Comparison of ENCODE assay signal across 22 mouse cellular contexts in the genomic region with DNA sequence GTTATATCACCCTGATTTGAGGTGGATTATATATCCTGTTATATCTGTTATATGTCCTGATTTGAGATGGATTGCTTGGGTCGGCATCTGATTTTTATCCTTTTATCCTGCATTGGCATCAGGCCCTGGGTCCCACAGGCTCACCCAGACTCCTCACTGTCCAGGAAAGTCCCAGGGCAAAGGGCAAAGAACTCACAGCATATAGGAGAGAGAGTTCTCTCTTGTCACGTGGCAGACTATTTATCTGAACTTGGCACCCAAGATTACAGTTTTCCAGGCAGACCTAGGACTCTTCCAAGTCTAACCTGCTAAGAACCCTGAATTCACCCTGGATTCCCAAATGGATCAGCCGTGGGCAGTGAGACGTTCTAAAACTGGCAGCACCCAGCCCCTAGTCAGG. TPM values are rescaled to one million over a fixed set of nuclear protein-coding genes. Genes with fewer than 3 reads are reported as not detected.
"Had no signal": no experiment of that assay in that cellular context is flagged by ENCODE, and none has a peak within 500 bp of the region (broad histone marks: within the 10 kb centered on the region; RNA-seq: fewer than 3 reads in every experiment).

No protein-coding gene starts in this region.

- H3K36me3 ChIP-seq: limb, embryonic 10.5 days; limb, embryonic 13.5 days; lung, embryonic 15.5 days; stomach, embryonic 15.5 days had no signal

- DNase-seq: layer of hippocampus, adult 9-11 months; lung, adult 18-20 months; lung, postnatal 10 days; lung, postnatal 36 days; retina, postnatal 1 day; right cerebral cortex, postnatal 25 days; spleen, adult 18-20 months; thymus, postnatal 25 days had no signal

- H3K9ac ChIP-seq: hindbrain, embryonic 14.5 days; limb, embryonic 13.5 days; lung, embryonic 15.5 days; midbrain, embryonic 15.5 days; neural tube, embryonic 12.5 days; neural tube, embryonic 15.5 days; stomach, embryonic 15.5 days had no signal

- H3K9me3 ChIP-seq: limb, embryonic 10.5 days; limb, embryonic 13.5 days; lung, embryonic 15.5 days; midbrain, embryonic 10.5 days; midbrain, embryonic 15.5 days; neural tube, embryonic 12.5 days; neural tube, embryonic 15.5 days; stomach, embryonic 15.5 days had no signal

- H3K27ac ChIP-seq: hindbrain, embryonic 14.5 days; hindbrain, postnatal 0 days; kidney, postnatal 0 days; layer of hippocampus, adult 2 months; limb, embryonic 10.5 days; limb, embryonic 13.5 days; lung, embryonic 15.5 days; midbrain, embryonic 10.5 days; midbrain, embryonic 15.5 days; neural tube, embryonic 12.5 days; neural tube, embryonic 15.5 days; stomach, embryonic 15.5 days had no signal

- H3K4me2 ChIP-seq: hindbrain, embryonic 14.5 days; limb, embryonic 13.5 days; lung, embryonic 15.5 days; midbrain, embryonic 15.5 days; neural tube, embryonic 12.5 days; neural tube, embryonic 15.5 days; stomach, embryonic 15.5 days had no signal

- ATAC-seq: hindbrain, postnatal 0 days; inflammation-experienced regulatory T-cells, adult 6 months had no signal

- H3K27me3 ChIP-seq: limb, embryonic 13.5 days; lung, embryonic 15.5 days; megakaryocyte, embryonic 14.5 days; midbrain, embryonic 15.5 days; neural tube, embryonic 12.5 days; neural tube, embryonic 15.5 days; stomach, embryonic 15.5 days had no signal

- H3K4me1 ChIP-seq: limb, embryonic 13.5 days; lung, embryonic 15.5 days; megakaryocyte, embryonic 14.5 days; midbrain, embryonic 10.5 days; midbrain, embryonic 15.5 days; neural tube, embryonic 12.5 days; neural tube, embryonic 15.5 days; stomach, embryonic 15.5 days had no signal

- H3K4me3 ChIP-seq: layer of hippocampus, adult 2 months; limb, embryonic 10.5 days; limb, embryonic 13.5 days; lung, embryonic 15.5 days; megakaryocyte, embryonic 14.5 days; midbrain, embryonic 10.5 days; midbrain, embryonic 15.5 days; neural tube, embryonic 12.5 days; neural tube, embryonic 15.5 days; stomach, embryonic 15.5 days had no signal

RNA-seq across cellular contexts. Expression of a gene that starts 38.5 kb away (rescaled TPM):
- polyA plus RNA-seq: inflammation-experienced regulatory T-cells, adult 6 months had no signal
